Mouse (Mus musculus) stomach, postnatal 0 days (tissue): ENCODE measurements around the gene Samd11.

ENCODE experiments used
- CTCF ChIP-seq: IDR thresholded peaks from 2 replicates; pipeline ENCODE4 v1.5.1; 2016; ENCODE audit warnings: antibody characterized with exemption, low read depth, mild to moderate bottlenecking, moderate library complexity
- EP300 ChIP-seq: optimal IDR thresholded peaks from 2 replicates; pipeline ENCODE3; 2016; ENCODE audit warnings: antibody characterized with exemption

GRCm38 (mm10) chr4:156228393-156229024 is 26.9 kb downstream of the Samd11 start:
- no peak for TF ChIP-seq CTCF
- no peak for TF ChIP-seq EP300
